Comparison of ENCODE assay signal across 1 mouse cellular context in genomic region chr9:70044865-70045264, GRCm38 (mm10).
TF ChIP-seq lines count a peak whose summit lies in the region.

No protein-coding gene starts in this region.

TF ChIP-seq in MEL, 35 proteins besides CTCF, POLR2A, EP300 and RAD21:
- TF ChIP-seq TCF12 (IDR thresholded peaks at IDR 0.05; ENCODE audit: low read depth, low read length), result 0 out of 2 replicates have a peak, but pooled peaks have one; percentile 38
- no peak for TF ChIP-seq ZNF384 (IDR thresholded peaks at IDR 0.05; ENCODE audit: low read depth, low read length)
- TF ChIP-seq GATA1 (IDR thresholded peaks at IDR 0.05; ENCODE audit: low read depth, low read length), result peak; percentile 65; the same call in 1 of the 2 replicates
- no peak for TF ChIP-seq JUND (IDR thresholded peaks at IDR 0.05; ENCODE audit: low read depth, low read length)
TF ChIP-seq in MEL: peak in this region for 2.
